ENCODE assay signal across 13 mouse cellular contexts in the genomic region with DNA sequence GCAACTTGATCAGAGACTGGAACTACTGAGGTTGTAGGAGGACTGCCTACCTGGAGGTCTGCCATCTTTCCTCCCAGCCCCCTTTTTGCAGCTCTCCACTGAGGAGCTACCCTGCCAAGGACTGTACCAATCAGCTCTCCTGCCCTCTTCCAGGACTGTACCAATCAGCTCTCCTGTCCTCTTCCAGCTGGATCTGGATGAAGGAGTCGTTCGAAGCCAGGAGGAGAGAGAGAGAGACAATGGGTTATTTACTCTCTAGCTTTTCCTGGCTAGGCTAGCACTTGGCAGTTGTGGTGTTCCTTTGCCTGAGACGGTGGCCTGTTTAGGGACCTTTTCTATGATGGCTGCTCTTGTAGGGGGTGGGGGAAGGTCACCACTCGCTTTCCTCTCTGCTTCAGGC. TPM values are rescaled to one million over a fixed set of nuclear protein-coding genes. Genes with fewer than 3 reads are reported as not detected.
DNase-seq lines count a peak whose midpoint lies in the region; ATAC-seq and TF ChIP-seq lines count a peak whose summit lies in the region.
"Had no signal": no experiment of that assay in that cellular context is flagged by ENCODE, and none has a peak within 500 bp of the region (broad histone marks: within the 10 kb centered on the region; RNA-seq: fewer than 3 reads in every experiment).

No protein-coding gene starts in this region.

- 0 out of 2 replicates have a peak overlapping the region, but pooled peaks have one; percentile 34 for H3K27ac ChIP-seq in hindbrain, embryonic 15.5 days (replicated peaks)
- H3K27ac ChIP-seq in hindbrain, embryonic 11.5 days (ENCODE audit: low read depth, low read length): no peak overlapping the region
- H3K27ac ChIP-seq in forebrain, postnatal 0 days (ENCODE audit: low read depth, low read length): no peak overlapping the region
- H3K27ac ChIP-seq: heart, embryonic 13.5 days; liver, embryonic 12.5 days had no signal

- peak; percentile 92 for ATAC-seq in hindbrain, embryonic 15.5 days (ENCODE audit: low FRiP score, low read depth)
- no peak for ATAC-seq in hindbrain, embryonic 11.5 days (ENCODE audit: low FRiP score)
- ATAC-seq in forebrain, postnatal 0 days: peak; percentile 97
- ATAC-seq: liver, embryonic 12.5 days had no signal

- no peak for DNase-seq in hindbrain, embryonic 11.5 days (ENCODE audit: low spot score)
- peak; percentile 3 for DNase-seq in adipocyte (ENCODE audit: low spot score)
- DNase-seq in forebrain, postnatal 0 days: peak; percentile 62
- peak; percentile 9 to 10 for DNase-seq in left cerebral cortex, postnatal 36 days (ENCODE audit: low spot score in 2 of 2)
- no peak for DNase-seq in ovary, postnatal 14 days (ENCODE audit: low spot score)
- no peak for DNase-seq in kidney, postnatal 4 days
- no peak for DNase-seq in kidney, postnatal 14 days
- DNase-seq: kidney, adult 2 months; spleen, adult 18-20 months had no signal

- H3K36me3 ChIP-seq in hindbrain, embryonic 15.5 days: no peaks in the 10 kb centered on the region
- H3K36me3 ChIP-seq in hindbrain, embryonic 11.5 days (ENCODE audit: control insufficient read depth, insufficient read depth, low read length): no peaks in the 10 kb centered on the region
- no peaks in the 10 kb centered on the region for H3K36me3 ChIP-seq in forebrain, postnatal 0 days (ENCODE audit: insufficient read depth)
- H3K36me3 ChIP-seq: heart, embryonic 13.5 days; liver, embryonic 12.5 days had no signal

- no peak overlapping the region for H3K4me2 ChIP-seq in hindbrain, embryonic 15.5 days
- no peak overlapping the region for H3K4me2 ChIP-seq in hindbrain, embryonic 11.5 days (replicated peaks; ENCODE audit: low read depth, low read length)
- no peak overlapping the region for H3K4me2 ChIP-seq in forebrain, postnatal 0 days (ENCODE audit: low read depth)
- H3K4me2 ChIP-seq: heart, embryonic 13.5 days; liver, embryonic 12.5 days had no signal

- no peak overlapping the region for H3K9ac ChIP-seq in hindbrain, embryonic 15.5 days
- no peak overlapping the region for H3K9ac ChIP-seq in hindbrain, embryonic 11.5 days (ENCODE audit: low read depth, low read length)
- H3K9ac ChIP-seq in forebrain, postnatal 0 days: no peak overlapping the region
- H3K9ac ChIP-seq: heart, embryonic 13.5 days; liver, embryonic 12.5 days had no signal

- intact Hi-C loops in left cerebral cortex, postnatal 36 days (cut with DNase I): no loop called here

- no peaks in the 10 kb centered on the region for H3K27me3 ChIP-seq in hindbrain, embryonic 15.5 days
- H3K27me3 ChIP-seq in hindbrain, embryonic 11.5 days (ENCODE audit: control insufficient read depth, insufficient read depth, low read length): no peaks in the 10 kb centered on the region
- H3K27me3 ChIP-seq in forebrain, postnatal 0 days (ENCODE audit: insufficient read depth, low read length): no peaks in the 10 kb centered on the region
- H3K27me3 ChIP-seq: CH12.LX; heart, embryonic 13.5 days; liver, embryonic 12.5 days had no signal

- H3K9me3 ChIP-seq in hindbrain, embryonic 15.5 days: no peaks in the 10 kb centered on the region
- no peaks in the 10 kb centered on the region for H3K9me3 ChIP-seq in hindbrain, embryonic 11.5 days (ENCODE audit: control insufficient read depth, low read length)
- H3K9me3 ChIP-seq in forebrain, postnatal 0 days (ENCODE audit: low read length): no peaks in the 10 kb centered on the region
- H3K9me3 ChIP-seq: heart, embryonic 13.5 days; liver, embryonic 12.5 days had no signal

- 41% methylated on average over 4 of the region's 4 CpGs for WGBS in hindbrain, embryonic 15.5 days
- 82% methylated on average over 4 of the region's 4 CpGs for WGBS in hindbrain, embryonic 11.5 days
- 41% methylated on average over 4 of the region's 4 CpGs for WGBS in forebrain, postnatal 0 days

- H3K4me3 ChIP-seq in hindbrain, embryonic 15.5 days: no peak overlapping the region
- H3K4me3 ChIP-seq in hindbrain, embryonic 11.5 days (ENCODE audit: low read depth, low read length): no peak overlapping the region
- no peak overlapping the region for H3K4me3 ChIP-seq in forebrain, postnatal 0 days (ENCODE audit: low read depth, low read length)
- H3K4me3 ChIP-seq: heart, embryonic 13.5 days; liver, embryonic 12.5 days had no signal

- H3K4me1 ChIP-seq in hindbrain, embryonic 15.5 days (replicated peaks): no peaks in the 10 kb centered on the region
- H3K4me1 ChIP-seq in hindbrain, embryonic 11.5 days (replicated peaks; ENCODE audit: control insufficient read depth, insufficient read depth, low read length): no peaks in the 10 kb centered on the region
- H3K4me1 ChIP-seq in forebrain, postnatal 0 days (ENCODE audit: insufficient read depth): no peaks in the 10 kb centered on the region
- H3K4me1 ChIP-seq: liver, embryonic 12.5 days had no signal

- no peak for TF ChIP-seq CTCF in forebrain, postnatal 0 days (IDR thresholded peaks at IDR 0.05; ENCODE audit: low read depth)

RNA-seq across cellular contexts. Expression of a gene that starts 14.9 kb away (rescaled TPM):
- 43.3 and 43.5 TPM in 2 replicates for polyA plus RNA-seq in hindbrain, embryonic 15.5 days (2015; fragmentation: Nextera tagmentation; extraction: Ambion mirVana)
- polyA plus RNA-seq in hindbrain, embryonic 11.5 days (2014; fragmentation: Nextera tagmentation; extraction: Ambion mirVana): 27.8 and 36.9 TPM in 2 replicates
- total RNA-seq in forebrain, postnatal 0 days (2014; rRNA removed): 76.2 and 85.6 TPM in 2 replicates
- polyA plus RNA-seq in forebrain, postnatal 0 days (2015; fragmentation: Nextera tagmentation; extraction: Ambion mirVana): 26.3 and 39.9 TPM in 2 replicates
- 10 to 100 TPM; 73.3 to 87.6 TPM for total RNA-seq in left cerebral cortex, postnatal 36 days (2021)

Comparison
In these comparisons a context has a peak if more than half of its experiments do, and no peak if none do; other contexts are left out.
1. DNase-seq: peak in adipocyte (single experiment), forebrain, postnatal 0 days (single experiment) and left cerebral cortex, postnatal 36 days (2 of 2); none in hindbrain, embryonic 11.5 days (single experiment), ovary, postnatal 14 days (single experiment), kidney, postnatal 4 days (0 of 2) and kidney, postnatal 14 days (single experiment).